Mouse (Mus musculus) retina, embryonic 14.5 days (tissue): Measurements from ENCODE around the gene Ly86.

Experiments used
- DNase-seq: peaks from one replicate; pipeline ENCODE4 v3.0.0-alpha.2; 2015; ENCODE audit warnings: low spot score

The Ly86 gene

DNA sequence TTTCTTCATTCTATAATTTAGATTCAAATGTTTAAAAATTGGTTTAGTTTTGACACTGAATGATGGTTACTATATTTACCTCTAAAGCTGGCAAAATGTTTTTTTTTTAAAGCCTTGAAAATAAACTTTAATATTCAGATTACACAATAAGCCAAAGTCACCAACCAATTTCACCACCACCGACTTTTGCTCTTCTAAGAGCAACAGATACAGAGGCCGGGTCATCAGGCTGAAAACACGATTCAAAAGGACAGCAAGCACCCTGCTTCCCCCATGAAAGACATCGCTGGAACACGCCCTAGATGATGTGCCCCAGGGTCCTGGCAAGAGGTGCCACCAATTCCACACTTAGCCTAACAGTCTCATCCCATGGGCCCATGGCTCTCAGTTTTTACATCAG, 113.5 kb downstream of the Ly86 start:
- no peak for DNase-seq

DNA sequence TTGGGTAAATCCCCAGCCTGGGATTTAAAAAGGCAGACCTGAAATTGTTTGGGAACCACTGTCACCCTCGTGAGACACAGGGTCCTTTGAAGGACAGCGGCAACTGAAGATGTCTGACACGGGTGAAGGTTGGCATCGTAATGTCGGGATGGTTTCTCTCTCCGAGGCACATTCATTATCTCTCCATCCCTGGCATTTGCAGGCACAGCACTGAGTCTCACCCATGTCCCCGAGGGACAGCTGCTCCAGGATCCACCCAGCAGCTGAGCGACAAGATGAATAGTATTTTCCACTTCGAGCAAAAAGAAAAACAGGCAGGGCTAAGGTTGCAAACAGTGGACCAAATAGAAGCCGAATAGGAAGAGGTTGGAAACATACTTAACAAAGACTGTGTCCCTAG, 114.0 kb downstream of the Ly86 start:
- no peak for DNase-seq

DNA sequence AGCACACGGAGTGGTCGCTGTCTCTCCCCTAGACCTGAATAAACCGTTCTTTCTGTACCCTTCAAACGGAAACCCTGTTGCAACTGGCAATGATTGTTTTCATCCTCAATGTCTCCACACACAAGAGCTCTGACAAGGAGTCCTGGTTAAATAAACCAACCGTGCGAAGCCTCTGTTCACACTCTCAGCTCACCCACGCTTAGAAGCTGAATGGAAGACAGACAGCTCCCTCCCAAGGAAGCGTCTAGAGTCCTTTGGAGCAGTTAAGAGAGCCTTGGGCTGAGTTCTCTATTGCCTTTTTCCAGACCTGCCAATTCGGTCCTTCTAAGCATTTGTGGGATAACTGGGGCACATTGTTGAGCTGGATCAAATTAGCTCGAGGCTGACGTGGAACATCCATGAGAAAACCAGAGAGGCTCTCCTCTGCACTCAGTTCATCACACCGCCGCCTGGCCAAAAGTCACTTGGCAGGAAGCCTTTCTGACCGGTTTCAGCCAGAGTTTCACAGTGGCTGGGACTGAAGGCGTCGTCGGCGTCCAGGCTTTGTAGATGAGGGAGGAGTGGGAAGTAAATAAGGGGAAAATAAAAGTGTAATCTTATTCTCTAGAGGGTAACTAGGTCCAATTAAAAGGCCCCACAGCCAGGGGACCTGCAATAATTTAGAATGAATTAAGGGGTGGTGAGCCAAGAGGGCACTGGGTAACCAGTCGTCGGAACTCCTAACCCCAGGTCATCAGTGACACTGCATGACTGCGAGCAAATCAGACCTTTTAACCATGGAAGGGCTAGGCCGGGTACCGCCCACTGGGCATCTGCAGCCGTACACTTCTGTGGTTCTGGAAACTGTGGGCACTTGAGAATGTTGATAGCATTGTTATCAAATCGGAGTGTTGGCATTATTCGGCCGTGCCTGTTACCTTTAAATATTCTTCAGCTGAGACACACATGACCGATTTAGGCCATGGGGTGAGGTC, 115.2 kb downstream of the Ly86 start:
- no peak for DNase-seq

DNA sequence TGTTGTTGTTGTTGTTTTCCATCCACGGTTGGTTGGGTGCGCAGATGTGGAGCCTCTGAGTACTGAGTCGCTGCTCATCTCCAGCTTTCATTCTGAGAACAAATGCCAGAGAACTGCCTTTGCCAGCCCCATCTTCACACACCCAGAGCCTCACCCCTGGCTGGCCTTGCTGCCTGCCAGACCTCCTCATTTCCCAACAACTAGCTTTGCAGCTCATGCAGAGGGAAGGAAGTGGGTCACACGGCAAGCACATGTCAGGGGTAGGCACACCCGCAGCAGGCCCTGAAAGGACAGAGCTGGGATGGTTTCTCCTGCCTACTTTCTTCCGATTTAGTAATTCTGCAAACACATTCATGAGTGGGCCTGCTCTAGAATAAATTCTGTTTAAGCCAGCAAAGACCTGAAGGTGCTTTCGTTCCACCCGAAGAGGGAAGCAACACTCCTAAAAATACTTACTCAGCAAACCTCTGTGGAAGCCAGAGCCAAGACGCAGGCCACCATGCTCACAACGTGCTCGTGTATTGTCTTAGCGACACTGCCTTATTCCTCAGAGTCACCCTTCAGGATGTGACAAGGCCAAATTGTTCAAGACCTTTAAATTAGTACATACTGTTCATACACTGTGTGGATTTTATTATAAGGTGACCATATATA, 117.2 kb downstream of the Ly86 start:
- DNase-seq = no peak

DNA sequence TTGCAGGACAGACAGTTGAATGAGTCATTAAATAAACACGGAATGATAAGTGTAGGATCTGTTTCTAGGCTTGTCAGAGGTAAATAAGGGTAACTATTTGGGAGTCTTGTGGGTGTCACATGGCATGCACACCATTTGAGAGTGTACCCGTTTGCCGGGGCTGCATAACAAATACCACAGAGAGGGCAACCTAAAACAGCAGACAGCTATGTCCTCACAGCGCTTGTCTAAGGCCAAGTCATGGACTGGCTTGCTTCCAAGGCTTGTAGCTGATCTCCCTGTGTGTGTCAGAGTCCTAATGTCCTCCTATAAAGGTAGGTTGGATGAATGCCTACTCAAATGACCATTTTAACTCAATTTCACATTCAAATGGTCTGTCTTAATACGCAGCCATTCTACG, 120.7 kb downstream of the Ly86 start:
- DNase-seq = no peak

GRCm38 (mm10) chr13:37467795-37468194, 122.8 kb downstream of the Ly86 start:
- peak; percentile 83 for DNase-seq
